Mouse (Mus musculus) heart, postnatal 4 days (tissue): ENCODE measurements around the gene Kif13a. TPM values are rescaled to one million over a fixed set of nuclear protein-coding genes. Genes with fewer than 3 reads are reported as not detected.

Experiments used
- DNase-seq: peaks from one replicate; pipeline ENCODE4 v3.0.0; 2021
- total RNA-seq, 2 experiments: library from RNA; stranded (reverse); gene quantifications; 2 replicates each; pipeline ENCODE4 v1.2.3; 2021

Gene Kif13a
- 100 to 1,000 TPM; 110 to 116 TPM for total RNA-seq

DNA sequence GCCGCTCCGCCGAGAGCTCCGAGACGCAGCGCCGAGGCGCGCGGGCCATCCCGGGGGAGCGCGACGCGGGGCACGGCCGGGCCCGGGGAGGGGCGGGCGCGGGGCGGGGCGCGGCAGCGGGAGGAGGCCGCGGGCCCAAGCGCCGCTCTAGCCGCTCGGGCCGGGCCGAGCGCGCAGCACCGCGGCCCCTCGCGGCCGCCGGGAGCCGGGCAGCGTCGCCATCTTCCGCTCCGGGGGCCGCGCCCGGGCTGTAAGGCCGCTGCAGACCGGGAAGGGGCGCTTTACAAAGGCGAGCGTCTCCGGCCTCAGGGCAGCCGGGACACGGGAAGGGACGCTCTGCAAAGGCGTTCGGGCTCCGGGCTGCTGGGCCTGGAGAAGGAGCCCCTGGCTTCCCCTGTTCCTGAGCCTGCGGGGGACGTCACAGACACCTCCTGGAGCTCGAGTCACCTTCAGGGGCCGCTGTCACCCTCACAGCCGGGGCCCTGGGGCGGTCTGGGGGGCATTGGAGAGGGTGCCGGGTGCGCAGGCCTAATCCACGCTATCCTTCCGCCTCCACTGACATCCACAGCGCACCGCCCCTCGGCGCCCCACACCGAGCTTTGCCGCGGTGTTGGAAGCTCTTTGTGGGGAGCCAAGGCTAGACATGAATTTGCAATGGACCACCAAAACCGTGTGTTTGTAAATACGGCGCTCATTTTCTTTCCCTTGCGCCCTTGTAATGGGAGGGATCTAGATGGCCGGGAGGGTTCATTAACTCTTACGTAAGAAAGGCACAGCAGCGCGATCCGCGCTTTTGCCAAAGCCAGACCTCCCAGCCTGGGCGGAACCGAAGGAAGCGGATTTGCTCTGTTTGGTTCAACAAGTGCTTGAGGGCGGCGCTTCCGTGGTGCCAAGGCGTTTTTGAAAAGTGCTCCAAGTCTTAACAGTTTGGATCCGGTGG, at the start of gene Kif13a:
Gene Kif13a (minus strand): TSS at position 149 of the 940 bp plus-strand sequence.
- peak; percentile 90 for DNase-seq

DNA sequence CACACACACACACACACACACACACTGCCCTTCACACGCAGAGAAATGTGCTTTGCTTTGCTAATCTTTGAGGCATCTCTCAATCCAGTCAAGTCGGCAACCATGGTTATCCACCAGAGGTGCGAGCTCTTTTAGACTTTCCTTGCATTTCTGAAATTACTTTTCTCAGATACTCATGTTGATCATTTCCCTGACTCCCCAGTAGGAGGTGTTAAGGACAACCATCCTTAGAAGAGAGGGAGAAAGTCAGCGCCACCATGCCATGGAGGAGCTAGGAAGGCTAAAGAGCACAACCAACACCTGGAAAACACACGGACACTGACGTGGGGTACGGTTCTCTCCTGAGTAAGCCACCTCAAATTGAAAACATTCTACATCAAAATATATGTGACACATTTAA, 46.9 kb upstream of the Kif13a start:
- DNase-seq = no peak

DNA sequence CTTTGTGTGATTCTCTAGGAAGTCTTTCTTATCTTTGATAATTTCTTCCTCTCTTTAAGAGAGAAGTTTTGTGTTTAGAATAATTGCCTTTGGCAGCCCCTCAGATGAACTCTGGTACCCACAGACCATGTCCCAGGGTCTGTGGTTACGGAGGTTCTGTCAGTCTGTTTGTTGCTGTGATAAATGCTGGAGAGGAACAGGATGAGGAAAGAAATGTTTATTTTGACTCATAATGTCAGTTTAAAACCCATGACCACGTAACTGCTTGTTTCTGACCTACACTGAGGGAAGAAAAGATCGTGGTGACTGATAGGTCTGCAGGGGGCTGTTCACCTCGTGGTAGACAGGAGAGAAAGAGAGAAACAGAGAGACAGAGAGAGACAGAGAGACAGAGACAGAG, 46.3 kb upstream of the Kif13a start:
- DNase-seq = no peak

DNA sequence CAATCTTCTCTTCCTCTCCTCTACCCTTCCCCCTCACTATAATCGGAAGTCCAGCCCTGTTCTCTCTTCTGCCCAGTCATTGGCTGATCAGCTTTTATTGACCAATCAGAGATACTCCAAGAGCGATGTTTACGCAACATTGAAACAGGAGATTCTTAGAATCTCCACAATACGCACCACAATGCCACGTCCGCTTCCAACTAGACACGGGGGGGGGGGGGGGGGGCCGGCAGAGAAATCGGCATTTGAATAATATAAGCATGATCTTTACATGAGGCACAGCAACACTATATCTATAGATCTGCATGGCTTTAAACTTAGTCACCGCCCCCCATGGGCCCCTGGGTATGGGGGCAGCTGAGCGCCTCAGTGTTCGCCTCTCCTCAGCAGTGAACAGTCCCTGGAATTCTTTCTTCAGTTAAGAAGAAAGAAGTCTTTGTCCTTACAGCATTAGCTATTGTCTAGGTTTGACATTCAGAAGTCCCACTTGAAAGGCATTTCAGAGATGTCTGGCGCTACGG, 45.4 kb upstream of the Kif13a start:
- no peak for DNase-seq

DNA sequence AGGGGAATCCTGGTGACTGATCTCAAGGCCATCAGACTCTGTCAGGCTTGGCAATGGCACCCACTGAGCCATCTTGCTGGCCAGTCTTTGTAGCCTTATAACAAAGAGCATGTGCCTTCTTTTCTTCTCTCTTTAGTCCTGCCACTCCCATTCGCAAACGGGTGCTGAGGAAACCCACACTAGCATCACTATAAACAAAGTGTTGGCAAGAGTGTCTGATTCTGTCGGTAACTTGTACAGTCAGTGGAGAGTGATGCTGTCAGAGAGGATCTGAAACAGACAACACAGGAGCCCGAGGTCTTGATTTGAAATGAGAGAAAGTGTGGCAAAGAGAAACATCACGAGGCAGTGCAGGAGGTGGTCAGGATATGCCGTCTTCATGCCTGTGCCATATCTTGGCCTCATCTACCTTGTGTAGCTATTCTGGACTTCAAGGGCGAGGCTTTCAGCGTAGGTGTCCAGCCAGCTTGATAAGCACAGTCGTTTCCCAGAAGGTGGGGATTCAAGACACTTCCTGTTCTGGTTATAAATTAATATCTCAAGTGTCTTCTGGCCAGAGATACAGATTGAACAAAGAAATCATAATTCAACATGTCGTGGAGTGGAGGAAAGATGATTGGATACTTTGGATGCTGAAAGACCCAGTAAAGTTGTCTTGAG, 40.7 kb upstream of the Kif13a start:
- DNase-seq = no peak

DNA sequence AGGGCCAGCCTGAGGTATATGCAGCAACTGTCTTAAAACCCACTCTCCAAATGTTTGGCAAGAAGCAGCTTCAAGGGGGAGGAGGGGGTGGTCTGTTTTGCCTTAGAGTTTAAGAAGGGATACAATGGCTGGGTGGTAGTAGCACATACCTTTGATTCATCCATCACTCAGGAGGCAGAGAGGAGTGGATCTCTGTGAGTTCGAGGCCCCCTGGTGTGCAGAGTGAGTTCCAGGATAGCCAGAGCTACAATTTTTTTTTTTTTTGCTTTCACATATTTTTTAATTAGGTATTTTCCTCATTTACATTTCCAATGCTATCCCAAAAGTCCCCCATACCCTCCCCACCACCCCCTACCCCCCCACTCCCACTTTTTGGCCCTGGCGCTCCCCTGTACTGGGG, 39.0 kb upstream of the Kif13a start:
- no peak for DNase-seq

DNA sequence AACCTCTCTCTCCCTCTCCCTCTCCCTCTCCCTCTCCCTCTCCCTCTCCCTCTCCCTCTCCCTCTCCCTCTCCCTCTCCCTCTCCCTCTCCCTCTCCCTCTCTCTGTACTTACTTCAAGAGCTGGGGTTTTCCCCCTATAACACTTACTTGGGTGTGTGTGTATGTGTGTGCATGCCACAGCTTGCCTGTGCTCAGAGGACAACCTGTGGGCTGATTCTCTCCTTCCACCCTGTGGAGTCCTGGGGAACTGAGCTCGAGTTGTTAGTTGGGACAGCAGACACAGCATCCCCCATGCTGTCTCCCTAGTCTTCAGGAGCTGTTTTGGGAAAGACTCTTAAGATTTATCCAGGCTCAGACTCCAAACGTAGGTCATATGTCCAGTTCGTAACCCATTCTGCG, 37.6 kb upstream of the Kif13a start:
- DNase-seq = no peak

DNA sequence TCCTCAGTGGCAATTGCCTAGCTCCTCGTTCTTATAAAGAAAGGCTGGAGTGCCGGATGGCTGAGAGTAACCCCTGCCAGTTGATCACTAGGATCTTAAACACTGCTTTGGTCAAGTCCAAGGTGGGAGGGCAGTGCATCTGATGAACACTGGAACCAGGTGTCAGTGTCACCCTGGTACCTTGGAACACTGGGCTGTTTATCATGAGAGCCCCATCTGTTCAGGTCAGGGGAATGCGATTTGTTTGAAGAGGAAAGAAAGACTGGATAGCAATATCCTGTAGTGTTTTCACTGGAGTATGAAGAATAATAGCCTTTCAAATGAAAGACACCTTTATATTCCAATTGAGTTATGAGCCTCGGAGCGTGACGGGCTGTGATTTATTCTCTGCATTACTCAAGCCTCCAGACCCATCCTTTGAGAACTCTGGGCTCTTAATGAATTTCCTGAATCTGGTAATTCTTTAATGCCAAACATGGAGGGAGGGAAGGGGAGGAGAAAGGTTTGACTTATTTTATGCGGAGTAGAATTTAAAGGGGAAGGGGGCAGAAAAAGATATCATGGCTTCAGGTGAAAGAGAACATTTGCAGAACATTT, 31.3 kb upstream of the Kif13a start:
- DNase-seq = no peak

DNA sequence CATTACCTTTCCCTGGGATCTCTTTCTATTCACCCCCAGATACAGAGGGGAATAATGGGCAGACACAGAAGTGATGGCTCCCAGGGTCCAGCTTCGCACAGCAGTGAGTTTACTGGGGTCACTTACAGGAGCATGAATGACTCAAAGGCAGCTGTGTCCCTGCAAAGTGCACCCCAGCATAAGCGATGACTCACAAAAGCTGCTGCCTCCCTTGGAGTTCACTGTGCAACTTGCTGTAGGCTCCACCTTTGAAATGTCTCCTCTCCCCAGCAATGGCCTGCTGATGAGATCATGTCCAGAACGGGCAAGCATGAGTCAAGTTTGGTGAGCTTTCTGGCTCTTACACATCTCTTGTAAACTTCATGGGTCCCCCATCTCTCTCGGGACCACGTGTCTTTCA, 29.5 kb upstream of the Kif13a start:
- no peak for DNase-seq

DNA sequence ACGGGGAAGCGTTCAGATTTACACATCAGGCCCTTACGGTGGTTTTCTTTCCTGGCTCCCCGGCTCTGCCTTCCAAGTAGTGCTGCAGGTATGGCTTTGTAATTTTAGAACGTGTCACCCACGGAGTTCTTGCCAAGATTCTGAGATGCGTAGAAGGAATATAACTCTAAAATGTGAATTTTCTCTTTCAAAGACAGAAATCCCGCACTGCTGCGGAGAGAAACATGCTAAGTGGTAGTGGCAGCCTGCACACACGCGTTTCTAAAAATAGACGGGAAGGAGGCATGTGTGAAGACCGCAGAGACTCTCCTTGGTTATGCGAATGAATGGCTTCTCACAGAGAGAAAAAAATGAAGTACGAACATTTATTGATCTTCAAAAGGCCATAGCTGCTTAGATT, 21.5 kb upstream of the Kif13a start:
- DNase-seq = no peak

DNA sequence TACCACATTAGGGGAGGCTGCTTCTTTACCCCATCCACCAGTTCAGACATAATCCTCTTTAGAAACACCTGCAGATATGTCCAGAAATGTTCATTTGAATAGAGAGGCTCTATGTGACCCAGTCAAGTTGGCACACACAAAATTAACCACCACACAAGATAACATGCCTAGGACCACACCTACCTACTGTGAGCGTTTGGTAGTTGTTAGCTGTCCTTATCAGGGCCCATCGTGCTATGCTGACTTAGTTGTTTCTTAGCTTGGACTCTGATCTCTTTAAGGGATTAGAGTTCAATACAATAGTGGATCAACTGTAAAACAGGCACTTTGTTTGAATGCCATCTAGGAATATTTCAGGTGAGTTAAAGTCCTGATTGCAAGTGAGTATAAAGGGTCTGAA, 20.1 kb upstream of the Kif13a start:
- no peak for DNase-seq

DNA sequence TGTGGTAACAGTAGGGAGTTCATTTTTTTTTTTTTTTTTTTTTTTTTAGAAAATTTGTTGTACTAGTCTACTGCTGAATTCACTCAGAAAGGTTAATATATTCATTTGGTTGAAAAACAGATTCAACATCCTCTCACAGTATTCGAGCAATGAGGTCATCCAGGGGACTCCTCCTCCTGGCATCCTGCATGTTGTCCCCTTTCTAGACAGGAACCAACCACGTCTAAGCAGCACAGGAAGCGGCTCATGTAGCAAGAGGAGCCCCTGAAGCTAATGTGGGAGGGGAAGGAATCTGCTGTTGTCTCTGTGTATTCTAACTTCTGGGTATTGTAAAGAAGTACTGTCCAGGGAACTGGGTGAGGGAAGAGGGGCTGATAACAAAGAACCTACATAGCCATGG, 18.4 kb upstream of the Kif13a start:
- DNase-seq = no peak

DNA sequence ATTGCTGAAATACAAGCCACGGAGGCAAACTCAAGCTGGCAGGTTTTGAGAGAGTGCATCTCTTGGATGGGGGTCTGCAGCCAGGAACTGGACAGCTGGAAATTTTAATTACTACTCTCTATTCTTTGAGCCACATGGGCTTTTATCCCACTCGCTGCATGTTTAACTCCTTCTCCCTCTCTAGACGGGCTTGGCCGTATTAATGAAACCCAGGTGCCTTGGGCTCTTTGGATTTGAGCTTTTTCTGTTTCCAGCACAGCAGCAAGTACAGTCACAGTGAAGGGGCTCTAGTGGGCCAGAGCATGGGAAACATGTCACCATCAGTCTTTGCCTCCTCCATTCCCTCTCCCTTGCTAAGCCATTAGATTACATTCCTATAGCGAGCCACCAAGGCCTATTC, 16.4 kb upstream of the Kif13a start:
- no peak for DNase-seq

DNA sequence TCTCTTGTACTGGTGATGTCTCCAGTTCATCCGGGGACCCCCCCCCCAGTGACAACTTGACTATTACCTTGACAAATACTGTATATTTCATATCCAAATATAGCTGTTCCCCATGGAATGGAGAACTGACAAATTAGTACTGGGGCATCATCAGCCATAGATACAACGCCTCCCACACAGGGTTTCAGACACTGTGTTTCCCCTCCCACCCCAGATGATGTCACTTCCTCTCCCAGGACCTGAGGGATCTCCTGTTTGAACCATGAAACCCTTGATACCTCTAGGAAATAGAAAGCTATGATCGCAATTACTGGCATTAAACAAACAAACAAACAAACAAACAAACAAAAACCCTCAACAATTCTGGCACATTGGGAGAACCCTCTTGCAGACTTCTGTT, 15.6 kb upstream of the Kif13a start:
- DNase-seq = no peak

DNA sequence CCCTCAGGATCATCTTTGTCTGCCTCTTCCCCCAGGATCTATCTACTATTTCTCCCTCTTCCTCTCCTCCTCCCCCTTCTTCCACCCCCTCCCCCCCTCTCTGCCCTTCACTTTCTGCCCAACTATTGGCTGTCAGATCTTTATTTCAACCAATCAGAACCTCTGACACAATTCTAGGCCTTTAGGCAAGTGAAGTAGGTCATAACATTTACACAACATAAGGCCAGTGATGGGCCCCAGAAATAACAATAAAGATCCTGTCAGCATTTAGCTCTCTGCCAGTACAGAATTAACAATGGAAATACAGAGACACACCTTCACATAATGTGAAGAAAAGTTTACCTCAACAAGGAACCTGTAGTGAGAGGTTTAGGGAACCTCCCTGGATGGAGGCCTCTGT, 13.6 kb upstream of the Kif13a start:
- DNase-seq = no peak

DNA sequence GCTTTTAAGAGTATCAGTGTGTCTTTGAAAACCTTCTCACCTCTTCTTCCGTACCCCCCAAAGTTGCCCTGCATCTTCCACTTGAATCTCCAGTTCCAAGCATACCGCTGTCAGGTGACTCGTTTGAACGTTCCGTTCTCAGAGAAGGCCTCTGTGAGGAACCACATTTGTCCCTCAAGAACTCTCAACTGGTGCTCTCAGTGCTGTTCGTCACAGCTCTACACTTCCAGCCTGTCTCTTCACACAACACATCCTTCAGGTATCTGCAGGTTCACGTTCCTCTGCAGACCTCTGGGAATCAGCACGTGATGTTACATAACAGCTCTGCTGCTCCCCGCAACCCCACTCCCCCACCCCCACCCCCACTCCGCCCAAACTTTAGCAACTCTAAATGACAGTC, 4.4 kb upstream of the Kif13a start:
- no peak for DNase-seq

DNA sequence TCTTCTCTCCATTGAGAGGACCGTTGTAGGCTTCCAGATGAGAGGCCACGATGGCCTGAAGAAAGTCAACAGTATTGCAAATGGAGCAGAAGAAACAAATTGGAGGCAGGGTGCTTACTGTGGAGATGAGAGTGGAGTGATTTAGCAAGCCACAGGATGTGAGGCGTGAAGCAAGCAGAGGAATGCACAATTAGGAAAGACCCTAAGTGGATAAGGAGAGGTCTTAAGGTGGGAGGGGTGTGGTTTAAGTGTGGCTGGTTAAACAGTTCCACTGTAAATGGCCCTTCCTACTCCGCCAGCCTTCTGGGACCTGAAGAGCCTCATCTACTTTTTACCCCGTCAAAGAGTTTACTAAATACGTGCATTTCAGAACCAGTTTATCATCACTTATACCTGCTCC, 3.2 kb upstream of the Kif13a start:
- no peak for DNase-seq

DNA sequence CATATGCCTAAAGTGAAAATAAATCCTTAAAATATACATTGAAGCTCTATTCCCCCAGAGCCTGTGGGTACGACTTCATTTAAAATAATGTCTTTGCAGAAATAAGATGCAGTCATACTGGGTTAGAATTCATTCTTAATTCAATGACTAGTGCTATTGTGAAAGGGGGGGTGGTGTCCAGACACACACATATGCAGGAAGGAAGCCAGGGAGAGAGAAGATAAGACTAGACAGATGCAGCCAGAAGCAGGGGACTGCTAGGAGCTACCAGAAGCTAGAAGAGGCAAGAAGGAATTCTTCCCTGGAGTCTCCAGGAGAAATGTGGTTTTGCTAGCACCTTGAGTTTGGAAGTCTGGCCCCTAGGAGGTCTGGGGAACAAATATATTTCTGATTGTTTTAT, 2.4 kb upstream of the Kif13a start:
- DNase-seq = no peak

DNA sequence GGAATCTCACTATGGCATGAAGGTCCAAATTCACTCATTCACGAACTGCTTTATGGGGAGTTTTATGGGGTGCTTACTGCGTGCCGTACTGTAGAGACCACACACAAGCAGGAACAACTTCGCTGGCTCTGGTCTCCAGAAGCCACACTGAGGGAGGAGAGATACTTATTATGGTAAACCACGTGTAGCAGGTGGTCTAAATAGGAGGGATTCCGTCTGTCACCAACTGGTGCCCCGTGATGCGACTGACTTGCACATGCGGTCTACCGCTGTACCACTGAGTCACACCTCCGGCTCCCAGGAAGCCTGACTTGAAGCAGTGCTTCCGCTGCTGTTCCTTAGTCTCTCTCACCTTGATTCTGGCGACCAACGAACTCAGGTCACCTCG, 986 bp upstream of the Kif13a start:
- peak; percentile 37 for DNase-seq

DNA sequence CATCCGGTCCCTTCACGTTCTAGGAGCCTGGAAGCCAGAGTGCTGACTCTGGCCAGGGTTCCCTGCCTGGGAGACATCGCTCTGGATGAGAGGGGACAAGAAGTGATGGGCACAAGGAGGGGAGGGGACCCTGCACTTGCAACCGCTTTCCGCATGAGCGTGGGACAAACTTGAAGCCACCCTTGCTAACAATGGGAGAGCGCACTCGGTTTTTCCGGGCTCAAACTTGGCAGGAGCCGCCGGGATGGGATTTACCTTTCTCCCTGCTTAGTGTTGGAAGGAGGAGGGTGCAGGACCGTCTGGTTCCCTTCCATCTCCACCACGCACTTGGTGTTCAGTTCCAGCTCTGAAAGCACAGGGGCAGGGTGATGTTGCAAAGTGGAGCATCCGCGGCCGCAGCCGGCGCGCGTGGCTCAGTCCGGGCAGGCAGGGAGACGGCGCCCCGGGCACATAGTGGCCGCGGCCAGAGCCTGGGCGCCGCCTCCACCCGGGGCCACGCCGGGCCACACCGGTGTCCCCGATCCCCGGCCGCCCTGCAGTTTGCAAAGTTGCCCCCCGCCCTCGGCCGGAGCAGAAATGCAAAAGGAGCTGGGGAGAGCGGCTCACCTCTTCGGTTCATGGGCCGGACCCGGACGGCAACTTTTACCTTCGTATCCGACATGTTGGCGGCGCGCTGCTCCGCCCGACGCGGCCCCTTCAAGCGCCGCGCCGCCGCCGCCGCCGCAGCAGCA, 541 bp downstream of the Kif13a start:
- DNase-seq = peak; percentile 62

DNA sequence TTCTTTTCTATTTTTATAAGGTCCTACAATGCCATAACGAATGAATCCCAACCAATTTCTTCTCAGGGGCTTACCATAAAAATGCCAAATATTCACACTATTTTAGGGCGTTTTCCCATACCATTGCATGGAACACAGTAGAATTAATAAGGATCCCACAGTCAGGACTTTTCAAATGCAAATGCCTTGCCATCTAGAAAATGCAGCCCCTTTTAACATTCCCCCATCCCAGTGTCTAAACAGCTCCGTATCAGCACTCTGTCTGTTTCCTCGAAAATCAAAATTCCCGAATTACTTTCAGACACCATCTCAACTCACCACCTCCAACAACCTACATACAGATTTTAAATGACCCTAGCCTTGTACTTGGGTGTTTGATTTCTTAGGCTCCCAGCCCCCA, 1.3 kb downstream of the Kif13a start:
- DNase-seq = no peak

DNA sequence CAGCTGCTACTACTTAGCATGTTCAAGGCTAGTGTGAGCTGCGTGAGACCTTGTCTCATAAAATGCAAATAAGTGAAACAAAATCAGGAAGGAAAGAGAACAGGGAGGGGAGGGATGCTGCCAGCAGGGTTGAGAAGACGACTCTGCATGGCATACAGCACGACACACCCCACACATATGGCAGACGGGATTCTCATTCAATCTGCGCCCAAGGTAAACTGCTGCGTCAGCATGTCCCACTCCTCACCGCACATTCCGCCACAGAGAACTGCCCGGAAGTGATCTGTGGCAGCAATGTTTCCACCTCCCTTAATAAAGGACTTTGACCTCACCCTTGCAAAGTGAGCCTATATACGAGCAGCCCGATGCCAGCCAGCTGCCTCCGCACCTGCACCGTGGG, 4.0 kb downstream of the Kif13a start:
- no peak for DNase-seq

DNA sequence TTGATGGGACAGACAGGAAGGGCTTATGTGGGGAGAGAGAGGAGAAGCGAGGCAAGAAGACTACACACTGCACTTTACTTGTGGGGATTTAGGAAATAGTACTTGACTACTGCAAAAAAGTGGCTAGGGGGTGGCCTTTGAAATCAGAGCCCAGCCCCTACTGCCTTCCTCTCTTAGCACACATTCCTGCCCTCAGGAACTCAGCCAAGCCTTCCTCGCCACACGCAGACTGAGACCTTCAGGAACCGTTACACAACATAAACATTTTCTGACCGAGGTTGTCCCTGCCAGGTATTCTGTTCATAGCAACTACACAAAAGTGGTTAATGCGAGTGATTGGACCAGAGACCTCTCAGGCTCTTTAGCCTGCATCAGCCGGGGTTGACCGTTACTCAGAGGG, 8.1 kb downstream of the Kif13a start:
- DNase-seq = no peak
